Mouse (Mus musculus) layer of hippocampus, postnatal 14 days (tissue): ENCODE measurements at regions not wholly inside any gene's neighbourhood (a gene's known extent, or its start where the extent isn't known, plus 50 kb on each side); places are given as distances from the start of the nearest gene placed in this dataset.

Experiments
- DNase-seq, 2 experiments: peaks; one replicate each; pipeline ENCODE4 v3.0.0; 2021 to 2022; ENCODE audit warnings: low spot score in 2 of 2, mixed read lengths in 1 of 2

DNA sequence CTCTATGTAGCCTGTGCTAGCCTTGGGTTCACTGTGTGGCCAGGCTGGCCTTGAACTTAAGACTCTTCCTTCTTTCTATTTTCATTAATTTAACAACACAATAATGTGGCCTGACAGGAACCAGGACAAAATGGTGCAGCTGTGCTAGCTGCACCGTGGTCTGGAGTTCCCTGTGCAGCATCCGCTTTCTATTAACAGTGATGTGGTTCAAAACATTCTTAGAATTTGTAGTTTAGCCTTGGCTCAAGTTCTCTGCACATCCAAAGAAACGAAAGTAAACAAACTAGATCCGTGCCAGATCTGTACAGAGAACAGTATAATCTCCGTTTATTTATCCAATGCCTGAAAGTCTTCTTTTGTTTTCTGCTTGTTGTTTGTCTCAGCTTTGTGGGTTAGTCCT, 88.5 kb downstream of the Irx1 start:
- no peak for DNase-seq

DNA sequence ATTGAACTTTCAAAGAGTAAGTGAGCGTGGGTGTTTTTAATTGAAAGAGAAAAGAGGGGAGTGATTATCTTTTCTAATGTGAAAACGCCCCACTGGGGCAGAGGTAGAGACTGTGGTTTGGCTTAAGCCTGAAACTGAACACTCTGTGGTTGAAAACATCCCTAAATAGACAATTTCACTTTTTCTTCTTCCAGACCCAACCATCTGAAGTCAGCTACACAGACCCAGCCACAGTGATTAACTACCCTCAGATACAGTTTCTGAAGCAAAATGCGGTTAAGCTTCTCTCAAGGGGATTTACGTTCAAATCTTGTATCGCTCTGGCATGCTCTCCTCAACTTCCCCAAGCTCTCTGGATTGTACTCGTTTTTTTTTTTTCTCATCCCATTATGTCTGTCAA, 94.8 kb downstream of the Irx1 start:
- DNase-seq = no peak

DNA sequence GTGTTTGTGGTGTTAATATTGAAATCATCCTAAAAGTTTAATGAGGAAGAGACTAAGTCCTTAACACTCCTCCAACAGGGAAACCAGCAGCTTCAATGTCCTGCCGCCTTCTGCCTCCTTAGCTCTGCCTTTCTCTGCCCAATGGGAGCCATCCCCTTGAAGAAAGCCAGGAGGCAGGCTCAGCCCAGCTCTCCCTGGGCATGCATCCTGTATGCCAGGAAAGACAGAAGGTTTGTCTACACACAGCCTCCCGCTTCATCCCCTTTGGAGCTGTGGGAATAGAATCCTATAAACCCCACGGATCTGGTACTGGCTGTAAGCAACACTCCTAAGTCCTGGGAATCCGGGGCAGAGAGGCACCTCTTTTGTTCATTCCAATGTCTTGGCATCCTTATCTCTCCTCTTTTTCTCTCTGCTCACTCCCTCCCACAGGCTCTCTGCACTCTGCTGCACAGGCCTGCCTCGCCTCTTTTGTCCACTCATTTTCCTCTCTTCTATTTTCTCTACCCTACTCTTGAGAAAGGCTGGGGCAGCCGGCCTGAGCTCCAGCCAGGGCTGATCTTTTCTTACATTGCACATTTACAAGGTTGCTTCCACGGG, 110.0 kb downstream of the Irx1 start:
- DNase-seq = peak in 1 of 2 experiments; percentile 5

DNA sequence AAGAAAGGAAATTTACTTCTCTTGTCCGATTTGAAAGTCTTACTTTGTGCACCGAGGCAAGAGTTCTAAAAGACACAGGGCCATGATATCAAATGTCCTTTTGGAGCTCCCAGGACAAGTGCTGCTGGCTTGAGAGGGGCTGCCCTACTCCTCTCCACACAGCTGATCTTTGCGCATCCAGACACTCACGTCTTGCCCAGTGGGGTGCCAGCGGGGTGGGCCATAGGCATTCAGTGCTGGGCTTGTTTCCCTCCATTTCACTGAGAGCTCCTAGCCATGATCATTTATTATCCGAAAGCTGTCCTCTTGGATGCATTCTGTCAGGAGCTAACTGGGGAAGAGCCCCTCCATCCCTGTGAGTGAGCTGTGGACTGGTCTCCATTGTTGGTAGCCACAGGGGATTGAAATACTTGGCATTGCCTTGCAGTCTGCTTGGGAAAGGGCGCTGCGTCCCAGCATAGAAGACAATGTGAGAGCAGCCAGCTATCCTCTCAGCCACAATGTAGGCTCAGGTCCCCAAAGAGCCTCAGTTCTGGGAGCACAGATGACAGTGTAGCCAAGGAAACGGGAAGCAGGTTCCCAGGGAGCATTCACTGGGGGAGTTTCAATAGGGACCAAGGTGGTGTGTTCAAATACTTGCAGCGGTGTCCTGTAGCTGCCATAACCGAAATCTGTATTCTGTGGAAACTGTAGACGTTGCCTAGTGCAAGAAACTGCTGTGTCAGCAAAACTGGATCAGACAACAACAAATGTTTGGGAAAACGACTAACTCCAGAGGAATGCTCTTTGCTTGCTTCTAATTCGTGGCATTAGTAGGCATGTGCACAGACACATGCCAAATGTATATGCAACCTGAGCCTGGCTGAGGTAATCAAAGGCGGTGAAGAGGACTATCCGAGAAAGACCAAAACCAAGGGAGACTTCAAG, 159.2 kb downstream of the Irx1 start:
- DNase-seq = no peak

DNA sequence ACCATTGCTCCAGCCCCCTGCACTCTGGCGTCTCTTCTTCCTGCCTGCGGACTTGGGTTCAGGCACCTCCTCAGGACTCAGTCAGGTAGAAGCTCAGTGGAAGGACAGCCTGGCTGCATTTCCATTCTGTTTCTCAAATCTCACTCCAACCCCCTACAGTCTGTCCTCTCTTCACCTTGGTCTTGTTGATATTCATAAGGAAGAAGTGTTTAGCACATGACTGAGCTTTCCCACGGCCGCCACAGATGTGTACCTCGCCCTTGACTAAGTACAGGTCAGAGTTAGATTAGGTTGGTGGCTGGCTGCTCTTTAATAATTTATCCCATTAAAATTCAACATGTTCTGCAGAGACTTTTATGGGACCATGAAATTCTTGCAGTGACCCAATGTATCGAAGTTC, 165.2 kb downstream of the Irx1 start:
- DNase-seq = no peak

- DNase-seq = no peak
These were observed 178.8 kb downstream of the Irx1 start for GRCm38 (mm10) chr13:71784740-71785139.

- DNase-seq = no peak
These were observed 216.2 kb downstream of the Irx1 start for GRCm38 (mm10) chr13:71747003-71747965.

DNA sequence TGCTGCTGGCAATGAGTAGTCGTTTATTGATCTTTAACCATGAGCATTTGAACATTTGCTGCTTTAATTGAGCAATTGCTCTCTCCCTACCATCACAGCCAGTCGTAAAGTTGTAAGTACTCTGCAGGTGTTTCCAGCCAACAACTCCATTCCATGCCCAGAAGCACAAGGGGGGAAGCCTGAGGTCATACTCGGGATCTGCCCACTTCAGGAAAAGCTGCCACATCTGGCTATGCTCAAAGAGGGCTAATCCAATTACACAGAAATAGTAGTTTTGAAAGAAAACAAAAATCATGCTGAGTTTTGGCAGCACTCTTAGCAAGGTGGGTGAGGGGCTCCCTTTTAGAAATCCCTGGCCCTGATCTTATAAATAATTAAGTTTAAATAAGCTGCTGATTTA, 217.0 kb downstream of the Irx1 start:
- DNase-seq = no peak

- DNase-seq = no peak
These were observed 226.6 kb downstream of the Irx1 start for GRCm38 (mm10) chr13:71736821-71737345.

DNA sequence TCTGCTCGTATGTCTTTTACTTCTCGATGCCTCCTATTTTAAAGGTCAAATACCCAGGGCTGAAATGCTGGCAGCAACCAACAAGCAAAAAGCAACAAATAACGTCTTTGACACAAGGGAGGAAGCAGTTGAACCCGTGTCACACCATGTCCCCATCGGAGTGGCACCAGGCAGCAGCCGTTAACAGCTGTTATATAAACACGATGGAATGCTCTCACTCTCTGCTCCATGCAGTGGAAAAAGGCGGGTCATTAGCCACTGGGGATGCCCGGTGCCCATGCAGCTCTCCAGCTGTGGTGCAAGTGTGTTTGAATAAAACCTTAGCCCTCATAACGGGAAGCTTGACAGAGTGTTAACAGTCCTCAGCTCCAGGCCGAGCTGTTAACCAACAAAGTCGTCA, 229.3 kb downstream of the Irx1 start:
- no peak for DNase-seq

- DNase-seq = no peak
These were observed 230.2 kb downstream of the Irx1 start for GRCm38 (mm10) chr13:71733360-71733759.

DNA sequence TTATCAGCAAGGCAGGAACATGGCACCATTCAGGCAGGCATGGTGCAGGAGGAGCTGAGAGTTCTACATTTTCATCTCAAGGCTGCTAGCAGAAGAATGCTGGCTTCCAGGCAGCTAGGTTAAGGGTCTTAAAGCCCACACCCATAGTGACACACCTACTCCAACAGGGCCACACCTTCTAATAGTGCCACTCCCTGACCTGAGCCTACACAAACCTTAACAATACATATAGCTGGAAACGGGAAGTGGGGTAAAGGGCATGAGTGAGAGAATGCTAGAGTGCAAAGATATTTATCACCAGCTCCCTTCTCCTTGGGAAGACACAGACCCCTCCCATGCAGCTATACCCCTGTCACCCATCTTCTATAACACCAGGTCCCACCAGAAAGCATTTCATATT, 230.6 kb downstream of the Irx1 start:
- no peak for DNase-seq

GRCm38 (mm10) chr13:71690069-71690817, 273.3 kb downstream of the Irx1 start:
- no peak for DNase-seq

DNA sequence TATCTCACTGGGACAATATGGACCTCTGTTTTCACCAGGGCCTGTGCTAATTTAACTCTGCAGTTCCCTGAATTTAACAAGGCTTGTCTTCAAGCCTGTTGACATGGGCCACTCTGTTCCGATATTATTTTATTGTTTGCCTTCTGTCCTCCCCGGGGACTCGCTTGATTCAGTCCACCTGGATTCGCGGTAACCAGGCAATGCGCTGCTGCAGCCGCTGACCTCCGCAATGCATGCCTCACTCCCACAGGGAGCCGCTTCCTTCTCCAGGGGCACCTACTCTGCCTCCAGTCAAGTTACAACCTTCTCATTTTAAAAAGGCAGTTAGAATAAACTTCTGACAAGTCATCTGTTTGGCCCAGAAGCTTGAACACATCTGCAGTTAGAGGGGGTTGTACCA, 274.3 kb downstream of the Irx1 start:
- no peak for DNase-seq

GRCm38 (mm10) chr13:71676081-71676624, 287.4 kb downstream of the Irx1 start:
- no peak for DNase-seq

DNA sequence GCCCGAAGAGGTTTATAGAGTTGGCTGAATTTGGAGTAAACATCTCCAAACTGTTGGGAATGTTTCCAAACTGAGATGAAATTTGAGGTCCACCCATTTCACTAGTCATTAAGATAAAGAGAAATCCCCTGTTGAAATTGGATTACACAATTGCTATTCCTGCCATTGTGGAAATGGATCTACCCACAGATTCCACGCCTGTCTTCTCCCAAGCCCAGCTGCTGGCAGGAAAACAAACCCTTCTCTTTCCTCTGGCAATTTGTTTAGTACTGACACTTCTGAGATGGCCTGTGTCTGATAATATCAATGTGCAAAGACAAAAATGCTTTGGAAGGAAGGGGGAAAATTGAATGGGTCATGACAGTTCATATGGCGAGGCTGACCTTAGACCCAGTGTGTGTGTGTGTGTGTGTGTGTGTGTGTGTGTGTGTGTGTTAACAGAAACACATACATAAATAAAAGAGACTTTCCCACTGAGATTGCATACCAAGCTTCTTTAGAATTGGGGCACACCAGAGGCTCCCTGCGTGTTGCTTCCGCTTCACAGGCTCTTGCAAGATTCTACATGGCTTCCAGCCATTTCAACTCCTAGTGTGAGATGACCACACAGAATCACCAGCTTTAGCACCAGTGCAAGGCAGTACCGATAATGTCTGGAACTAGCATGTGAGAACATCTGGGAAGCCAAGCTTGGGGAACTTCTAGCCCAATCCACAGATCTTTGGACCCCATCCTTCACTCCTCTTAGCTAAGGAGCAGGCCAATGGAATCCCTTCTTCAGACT, 293.4 kb downstream of the Irx1 start:
- no peak for DNase-seq

- DNase-seq = no peak
These were observed 295.3 kb downstream of the Irx1 start for GRCm38 (mm10) chr13:71668256-71668655.

DNA sequence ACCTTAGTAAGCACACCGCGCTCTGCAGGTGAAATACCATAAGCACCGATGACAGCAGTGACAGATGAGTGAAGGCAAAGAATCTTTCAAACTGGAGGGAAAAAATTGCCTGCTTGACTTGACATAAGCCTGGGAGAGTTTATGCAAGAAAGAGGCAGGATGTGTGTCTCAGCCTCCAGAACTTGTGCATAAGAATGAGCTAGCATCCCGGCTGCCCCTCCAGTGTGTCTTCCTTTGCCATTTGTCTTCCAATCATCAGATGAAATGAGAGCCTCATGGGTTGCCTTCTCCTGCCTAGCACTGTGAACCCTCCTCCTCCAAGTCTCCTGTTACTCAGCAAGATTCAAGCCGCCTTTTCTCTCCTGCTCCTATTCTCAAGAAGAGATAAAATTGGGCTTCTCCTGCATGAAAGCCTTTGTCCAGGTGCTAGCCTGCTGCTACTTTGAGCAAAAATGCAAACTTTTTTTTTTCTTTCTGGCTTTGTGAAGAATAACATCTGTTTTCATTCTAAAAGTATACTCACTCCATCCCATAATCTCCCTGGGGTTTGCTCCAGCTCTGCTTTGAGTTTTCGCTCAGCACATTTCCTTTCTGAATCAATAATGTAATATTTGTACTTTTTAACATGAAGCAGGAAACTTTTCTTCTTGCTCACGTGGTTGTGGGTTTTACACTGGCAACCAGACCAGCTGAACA, 298.2 kb downstream of the Irx1 start:
- DNase-seq = peak in 1 of 2 experiments; percentile 8

- no peak for DNase-seq
These were observed 305.6 kb downstream of the Irx1 start for GRCm38 (mm10) chr13:71657898-71658297.
